Mouse (Mus musculus): ENCODE results near the gene Pkp4.

DNA sequence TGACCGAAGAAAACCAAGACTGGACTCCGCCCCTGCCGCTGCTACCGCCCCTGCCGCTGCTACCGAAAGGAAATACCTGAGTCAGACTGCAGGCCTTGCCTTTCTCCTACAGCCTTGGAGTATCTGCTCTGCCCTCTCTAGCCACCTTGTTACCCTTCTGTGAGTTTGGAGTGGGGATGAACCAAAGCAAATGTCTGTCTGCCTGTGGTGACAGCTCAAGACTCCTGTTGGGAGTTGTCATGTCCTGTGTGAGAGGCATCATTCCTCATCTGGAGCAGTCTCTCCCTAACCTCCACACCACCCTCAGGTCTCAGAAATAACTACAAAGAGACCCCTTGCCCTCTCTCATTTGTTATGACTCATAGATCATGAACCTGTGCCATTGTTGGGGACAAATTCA lies 122.3 kb downstream of the Pkp4 start:
- TF ChIP-seq POLR2A (IDR thresholded peaks at IDR 0.05; ENCODE audit: borderline replicate concordance, insufficient read depth, low read length) = no peak
- TF ChIP-seq CTCF (IDR thresholded peaks at IDR 0.05; ENCODE audit: borderline replicate concordance, insufficient read depth, low read depth, low read length) = no peak
